Mouse (Mus musculus) CD4-positive helper T cell, adult 2 months (primary cell): ENCODE results near the gene Slc38a2.
A peak's percentile ranks its signal among the peaks of the same experiment; 100 is the strongest.

Experiments used
- DNase-seq: peaks from one replicate; pipeline ENCODE4 v3.0.0-alpha.2; 2012; ENCODE audit warnings: low read depth, missing footprints, low spot score

The Slc38a2 gene

DNA sequence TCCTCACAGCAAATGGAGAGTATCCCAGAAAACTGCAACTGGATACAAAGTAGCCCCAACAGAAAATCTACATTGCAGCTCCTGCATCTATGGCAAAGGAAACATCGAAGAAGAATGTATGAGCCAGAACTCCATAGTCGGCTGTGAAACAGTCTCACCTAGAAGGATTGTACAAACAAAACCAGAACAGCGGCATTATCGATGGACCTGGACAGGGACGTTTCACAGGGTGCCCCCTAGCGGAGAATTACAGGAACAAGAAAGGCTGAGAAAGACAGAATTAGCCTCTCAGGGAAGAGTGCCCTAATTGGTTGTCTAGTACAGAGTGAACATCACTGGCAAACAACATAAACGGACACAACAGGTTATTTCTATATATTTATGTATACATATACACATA is 32.9 kb downstream of the Slc38a2 start:
- peak; percentile 80 for DNase-seq

DNA sequence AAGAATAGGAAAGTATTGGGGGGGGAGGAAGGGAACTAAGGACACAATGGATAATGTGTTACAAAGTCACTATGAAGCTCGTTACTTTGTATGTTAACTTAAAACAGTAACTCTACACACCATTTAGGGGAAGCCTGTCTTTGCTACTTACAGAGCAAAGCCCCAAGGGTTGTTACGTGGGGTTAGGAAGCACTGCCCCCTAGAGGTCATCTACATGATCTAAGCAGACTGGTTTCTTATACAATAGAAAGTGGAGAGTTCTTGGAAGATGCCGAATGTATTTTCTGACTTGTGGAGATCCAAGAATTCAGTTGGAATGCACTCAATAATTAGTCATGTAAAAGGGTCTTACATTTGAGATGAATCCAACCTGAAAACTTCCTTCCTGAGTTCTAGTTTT is 33.6 kb downstream of the Slc38a2 start:
- DNase-seq = peak; percentile 87

DNA sequence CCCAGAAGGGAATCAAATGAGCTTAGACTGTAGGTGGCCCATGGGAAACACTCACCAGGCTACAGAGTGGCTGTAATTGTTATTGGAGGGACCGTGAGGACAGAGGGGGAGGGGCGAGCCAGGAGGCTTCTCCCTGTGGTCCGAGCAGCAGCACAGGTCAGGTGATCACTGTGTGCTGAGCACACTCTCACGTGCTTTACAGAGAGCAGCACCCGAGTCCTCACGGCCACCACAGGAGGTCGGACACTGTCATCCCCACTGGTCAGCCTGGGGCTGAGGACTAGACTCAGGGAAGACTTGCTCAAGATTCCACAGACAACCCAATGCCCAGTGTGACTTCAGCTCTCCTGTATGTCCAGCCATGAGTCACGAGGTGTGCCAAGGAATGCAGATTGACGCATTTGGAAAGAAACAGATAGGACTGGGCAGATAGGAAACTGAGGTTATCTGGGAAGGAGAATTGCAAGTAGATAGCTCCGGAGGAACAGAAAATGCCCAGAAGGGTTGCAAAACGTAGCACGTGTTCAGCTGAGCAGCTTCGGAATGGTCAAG is 38.9 kb downstream of the Slc38a2 start:
- DNase-seq = no peak

GRCm38 (mm10) chr15:96658275-96658602 is 41.3 kb downstream of the Slc38a2 start:
- DNase-seq = no peak

DNA sequence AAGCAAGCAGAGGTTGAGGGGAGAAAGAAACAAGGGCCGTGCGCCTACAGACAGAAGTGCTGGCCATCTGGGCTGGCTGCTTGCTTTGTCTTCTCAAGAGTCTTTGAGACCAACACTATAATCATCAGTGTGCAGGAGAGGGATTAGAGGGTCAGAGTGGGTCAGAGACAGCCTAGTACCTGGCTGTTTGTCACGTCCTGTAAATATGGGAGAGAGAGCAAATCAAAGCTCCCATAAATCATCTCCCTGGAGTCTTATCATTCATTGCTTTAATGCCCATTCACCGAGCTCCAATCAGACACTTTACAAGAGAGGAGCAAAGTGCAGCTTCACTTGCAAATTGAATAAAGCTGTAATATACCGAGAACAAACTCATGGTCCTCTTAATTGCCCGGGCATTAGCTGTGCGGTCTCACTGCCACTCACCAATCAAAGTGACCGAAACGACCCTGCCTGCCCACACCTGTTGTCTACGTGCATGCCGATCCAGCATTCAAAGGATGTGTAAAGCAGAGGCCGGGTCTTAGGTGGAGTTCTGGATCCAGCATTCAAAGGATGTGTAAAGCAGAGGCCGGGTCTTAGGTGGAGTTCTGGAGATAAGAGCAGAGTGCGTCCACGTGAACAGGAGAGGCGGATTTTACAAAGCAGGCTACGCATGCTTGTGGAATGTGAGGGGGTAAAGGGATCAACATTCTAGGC is 41.8 kb downstream of the Slc38a2 start:
- DNase-seq = no peak

DNA sequence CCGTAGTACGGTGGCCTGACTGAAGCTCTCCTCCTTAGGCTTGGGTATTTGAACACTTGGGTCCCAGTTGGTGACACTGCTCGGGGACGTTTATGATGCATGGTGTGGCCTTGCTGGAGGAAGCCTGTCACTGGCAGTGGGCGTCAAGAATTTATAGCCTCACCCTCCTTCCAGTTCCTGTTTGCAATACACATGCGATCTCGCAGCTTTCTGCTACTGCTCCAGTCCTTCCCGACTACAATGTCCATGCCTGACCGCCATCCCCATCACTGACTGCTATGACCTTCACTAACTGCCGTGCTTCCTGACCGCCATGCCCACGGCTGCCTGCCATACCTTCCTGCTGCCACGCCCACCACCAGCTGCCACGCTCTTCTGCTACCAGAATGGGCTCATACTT is 44.0 kb downstream of the Slc38a2 start:
- no peak for DNase-seq

- peak; percentile 69 for DNase-seq
Observed at GRCm38 (mm10) chr15:96654714-96655113, 44.8 kb downstream of the Slc38a2 start.

DNA sequence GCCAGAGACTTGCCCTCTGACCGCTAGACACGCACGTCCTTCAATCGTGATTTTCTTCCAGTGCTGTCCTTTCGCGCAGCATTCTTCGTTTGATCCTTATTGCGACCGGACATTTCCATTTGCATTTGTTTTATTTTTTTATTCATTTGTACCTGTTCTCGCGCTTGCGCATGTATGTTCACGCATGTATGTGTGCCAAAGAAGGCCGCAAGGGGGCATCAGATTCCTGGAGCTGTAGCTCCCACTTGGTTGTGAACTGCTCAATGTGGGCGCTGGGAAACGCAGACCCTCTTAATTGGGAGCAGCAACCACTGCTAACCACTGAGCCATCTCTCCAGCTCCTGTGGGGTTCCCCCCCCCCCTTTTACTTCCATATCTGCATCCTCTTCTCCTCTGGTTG is 46.5 kb downstream of the Slc38a2 start:
- DNase-seq = no peak

DNA sequence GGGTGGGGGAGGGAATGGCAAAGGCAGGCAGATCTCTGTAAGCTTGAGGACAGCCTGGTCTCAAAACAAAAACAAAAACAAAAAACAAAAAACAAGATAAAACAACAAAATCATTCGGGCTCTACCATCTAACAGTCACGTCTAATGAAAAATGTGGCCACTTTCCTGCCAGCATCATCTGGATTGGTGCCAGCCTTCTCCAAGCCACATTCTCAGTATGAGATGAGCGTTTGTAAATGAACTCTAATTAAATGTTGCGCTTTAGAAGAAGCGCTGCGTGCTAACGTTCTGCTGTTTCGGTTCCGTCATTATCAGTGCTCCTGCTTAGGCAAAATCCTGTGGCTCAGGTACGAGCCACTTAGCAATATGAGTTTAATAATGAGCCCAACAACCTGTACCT is 47.0 kb downstream of the Slc38a2 start:
- no peak for DNase-seq

- no peak for DNase-seq
Observed at GRCm38 (mm10) chr15:96647376-96647775, 52.2 kb downstream of the Slc38a2 start.

- DNase-seq = peak; percentile 84
Observed at GRCm38 (mm10) chr15:96642436-96643405, 56.8 kb downstream of the Slc38a2 start, which contains the start of gene Slc38a1. Gene Slc38a1, minus strand, starts transcription at chr15:96642913.

DNA sequence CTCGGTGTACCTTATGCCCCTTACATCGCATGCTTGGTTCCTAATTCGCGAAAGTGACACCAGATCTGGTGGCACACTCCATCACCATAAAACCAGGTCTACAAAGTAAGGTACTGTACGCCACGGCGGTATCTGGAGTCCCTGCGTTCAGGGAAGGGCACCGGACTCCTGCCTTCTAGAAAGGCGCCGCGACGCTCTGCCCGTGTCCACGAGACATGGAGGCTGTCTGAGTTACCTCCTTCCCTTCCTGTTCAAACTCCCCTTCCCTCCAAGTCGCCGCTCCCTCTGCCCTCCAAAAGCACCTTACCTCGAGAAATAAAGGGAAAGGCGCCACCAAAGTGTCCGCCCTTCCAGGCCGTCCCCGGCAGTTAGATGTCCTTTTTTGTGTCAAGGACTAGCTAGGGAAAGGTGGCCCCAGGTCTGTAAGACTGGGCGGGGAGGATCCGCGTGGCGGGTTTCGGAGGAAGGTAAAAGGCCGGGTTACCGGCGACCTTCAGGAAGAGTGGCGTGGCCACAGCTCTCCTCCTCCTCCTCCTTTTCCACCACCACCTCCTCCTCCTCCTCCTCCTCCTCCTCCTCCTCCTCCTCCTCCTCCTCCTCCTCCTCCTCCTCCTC is 57.6 kb downstream of the Slc38a2 start:
- peak; percentile 74 for DNase-seq

GRCm38 (mm10) chr15:96641111-96641820 is 58.3 kb downstream of the Slc38a2 start:
- DNase-seq = peak; percentile 80

DNA sequence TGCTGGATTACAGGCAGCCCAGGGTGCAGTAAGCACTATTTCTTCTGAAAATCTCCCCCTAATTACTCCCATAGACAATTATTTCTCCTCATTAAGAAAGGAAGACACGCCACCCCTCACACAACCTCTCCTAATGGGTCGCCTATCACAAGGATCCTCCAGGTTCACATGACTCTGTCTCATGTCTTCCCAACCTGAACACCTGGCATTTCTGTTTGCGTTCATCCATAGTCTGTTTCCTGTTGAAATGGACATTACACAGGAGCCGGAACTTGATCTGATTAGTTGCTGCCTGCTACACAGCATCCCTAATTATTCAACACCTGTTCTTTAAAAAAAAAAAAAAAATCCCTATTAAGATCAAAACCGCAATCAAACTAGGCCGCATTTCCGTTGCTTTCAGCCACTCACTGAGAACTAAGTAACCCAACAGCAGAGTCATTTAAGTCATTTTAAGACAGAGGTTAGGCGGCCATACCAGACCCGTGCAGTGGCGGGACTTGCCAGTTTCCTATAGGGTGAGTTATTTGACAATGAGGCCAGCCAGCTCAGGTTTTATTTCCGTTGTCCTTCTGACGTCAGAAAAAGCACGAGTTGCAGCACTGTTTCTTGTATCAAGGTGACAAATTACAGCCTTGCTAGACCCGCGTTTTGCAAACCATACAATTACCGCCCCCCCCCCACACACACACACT is 59.1 kb downstream of the Slc38a2 start:
- peak; percentile 94 for DNase-seq

DNA sequence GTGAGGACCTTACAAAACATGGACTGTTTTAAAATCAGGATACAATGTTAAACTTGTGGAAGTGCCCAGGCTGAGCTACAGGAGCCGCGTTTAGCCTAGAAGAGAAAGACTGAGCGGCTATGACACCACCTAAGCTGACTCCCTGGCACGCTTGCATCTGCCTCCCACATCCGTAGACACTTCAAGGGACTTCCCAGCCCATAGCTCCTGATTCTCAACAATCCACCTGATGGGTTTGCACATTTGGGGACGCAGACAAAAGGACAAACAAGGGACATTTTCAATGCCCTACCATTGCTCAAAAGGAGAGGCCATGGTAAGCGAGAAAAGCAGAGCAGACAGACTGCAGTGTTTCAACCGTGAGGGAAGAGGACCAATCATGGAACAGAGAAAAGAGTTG is 59.9 kb downstream of the Slc38a2 start:
- DNase-seq = peak; percentile 74

GRCm38 (mm10) chr15:96638656-96639055 is 60.9 kb downstream of the Slc38a2 start:
- no peak for DNase-seq

- DNase-seq = peak; percentile 95
Observed at GRCm38 (mm10) chr15:96638173-96638572, 61.4 kb downstream of the Slc38a2 start.
